Mouse (Mus musculus): ENCODE measurements around the gene Npdc1.
"Not testable (repeated sequence)": the region's sequence is repeated elsewhere in the genome, so short reads cannot be mapped to it uniquely, and the experiment has no call there.

The Npdc1 gene

DNA sequence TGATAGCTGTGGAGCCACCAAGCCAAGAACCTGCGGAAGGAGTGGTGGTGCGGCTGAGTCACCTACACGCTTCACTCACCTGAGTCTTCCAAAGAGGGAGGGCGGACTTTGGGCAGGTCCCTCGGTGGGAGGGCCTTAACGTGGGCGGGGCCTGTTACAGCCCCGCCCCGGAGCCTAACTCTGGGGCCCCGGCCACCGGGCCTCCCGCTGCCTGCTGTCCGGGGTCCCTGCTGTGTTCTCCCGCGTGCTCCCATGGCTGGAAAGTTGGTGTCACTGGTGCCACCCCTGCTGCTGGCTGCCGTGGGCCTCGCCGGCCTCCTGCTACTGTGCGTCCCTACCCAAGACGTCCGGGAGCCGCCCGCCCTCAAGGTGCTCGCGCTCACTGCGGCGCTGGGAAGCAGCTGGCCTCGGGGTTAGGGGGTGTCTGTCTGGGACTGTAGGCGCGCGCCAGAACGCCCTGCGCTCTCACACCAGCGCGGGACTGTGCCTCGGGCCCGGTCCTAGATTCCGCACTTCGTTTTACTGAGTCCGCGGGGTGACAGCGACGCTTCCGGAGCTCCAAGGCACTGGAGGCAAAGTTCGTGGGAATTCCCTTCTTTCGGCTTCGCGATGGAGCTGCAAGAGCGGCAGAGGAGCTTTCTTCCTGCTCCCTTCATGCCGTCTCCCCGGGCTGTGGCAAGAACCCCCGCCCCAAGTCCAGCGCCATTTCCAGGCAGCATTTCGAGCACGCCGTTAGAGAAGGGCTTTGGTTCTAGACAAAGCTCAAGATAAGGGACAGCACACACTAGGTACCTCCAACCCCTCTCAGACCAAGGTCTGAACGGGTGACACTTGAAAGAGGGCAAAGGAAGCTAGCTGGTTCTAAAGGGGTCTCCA, 3.2 kb upstream of the Npdc1 start, which contains the start of gene Entpd2:
Entpd2 (plus strand) TSS at position 154 of the 876 bp plus-strand sequence.
- no peak for DNase-seq

DNA sequence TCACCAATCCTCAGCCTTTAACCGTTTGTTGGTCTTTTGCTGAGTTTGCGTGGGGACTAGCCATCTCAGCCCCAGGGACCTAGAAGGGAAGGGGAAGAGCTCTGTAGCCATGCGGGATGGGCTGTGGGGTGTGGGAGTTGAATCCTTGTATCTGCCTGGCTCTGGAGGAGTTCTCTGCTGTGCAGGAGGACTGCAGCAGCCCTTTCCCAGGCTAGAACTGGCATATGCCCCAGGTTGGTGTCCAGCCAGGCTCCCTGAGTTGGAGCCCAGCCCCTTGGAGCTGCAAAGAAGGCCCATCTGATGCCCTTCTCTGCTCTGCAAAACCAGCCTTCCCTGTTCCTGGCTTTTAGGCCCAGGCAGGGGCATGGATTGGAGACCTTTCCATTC, 2.6 kb upstream of the Npdc1 start:
- DNase-seq = no peak

DNA sequence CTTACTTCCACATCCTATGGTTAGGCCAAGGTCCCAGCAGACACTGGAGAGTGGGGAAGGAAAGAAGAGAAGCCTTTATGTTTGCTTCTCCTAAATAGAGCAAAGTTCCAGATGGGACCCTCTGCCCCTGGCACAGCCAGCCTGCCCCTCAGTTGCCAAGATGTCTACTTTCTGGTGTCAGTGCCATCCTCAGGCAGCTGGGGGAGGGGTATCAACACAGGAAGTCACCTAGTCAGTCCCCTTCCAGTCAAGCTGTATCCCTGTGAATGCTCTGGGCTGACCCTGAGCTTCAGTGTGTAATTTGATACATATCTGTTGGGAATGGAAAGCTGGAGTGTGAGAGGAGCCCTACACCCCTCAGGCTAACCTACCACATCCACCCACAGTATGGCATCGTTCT, 2.1 kb upstream of the Npdc1 start:
- DNase-seq = no peak

DNA sequence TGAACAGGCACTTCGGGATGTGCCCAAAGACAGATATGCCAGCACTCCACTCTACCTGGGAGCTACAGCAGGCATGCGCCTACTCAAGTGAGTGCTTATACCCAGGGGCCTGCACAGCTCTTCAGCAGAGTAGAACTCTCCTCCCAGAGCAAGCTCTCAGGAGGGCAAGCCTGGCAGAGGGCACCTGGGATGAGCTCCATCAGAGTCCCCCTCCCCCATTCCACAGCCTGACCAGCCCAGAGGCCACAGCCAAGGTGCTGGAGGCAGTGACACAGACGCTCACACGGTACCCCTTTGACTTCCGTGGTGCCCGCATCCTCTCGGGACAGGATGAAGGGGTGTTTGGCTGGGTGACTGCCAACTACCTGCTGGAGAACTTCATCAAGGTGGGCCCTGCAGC, 1.1 kb upstream of the Npdc1 start:
- DNase-seq = no peak

DNA sequence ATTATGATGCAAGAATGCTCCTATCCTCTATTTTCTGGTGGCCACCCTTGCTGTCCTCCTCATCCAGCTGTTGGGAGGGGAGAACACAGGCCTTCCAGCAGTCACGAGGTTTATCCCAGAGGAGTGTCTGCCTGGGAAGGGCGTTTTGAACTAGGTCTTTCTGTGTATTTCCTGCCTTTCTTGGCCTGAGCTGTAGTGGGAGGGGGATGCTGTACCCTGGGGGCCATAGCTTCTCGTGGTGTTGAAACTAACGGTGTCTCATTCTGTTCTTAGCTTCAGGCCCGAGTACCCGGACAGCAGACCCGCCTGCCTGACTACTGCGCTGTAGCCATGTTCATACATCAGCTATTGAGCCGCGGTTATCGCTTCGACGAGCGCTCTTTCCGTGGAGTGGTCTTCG, 1.1 kb downstream of the Npdc1 start:
- no peak for DNase-seq

DNA sequence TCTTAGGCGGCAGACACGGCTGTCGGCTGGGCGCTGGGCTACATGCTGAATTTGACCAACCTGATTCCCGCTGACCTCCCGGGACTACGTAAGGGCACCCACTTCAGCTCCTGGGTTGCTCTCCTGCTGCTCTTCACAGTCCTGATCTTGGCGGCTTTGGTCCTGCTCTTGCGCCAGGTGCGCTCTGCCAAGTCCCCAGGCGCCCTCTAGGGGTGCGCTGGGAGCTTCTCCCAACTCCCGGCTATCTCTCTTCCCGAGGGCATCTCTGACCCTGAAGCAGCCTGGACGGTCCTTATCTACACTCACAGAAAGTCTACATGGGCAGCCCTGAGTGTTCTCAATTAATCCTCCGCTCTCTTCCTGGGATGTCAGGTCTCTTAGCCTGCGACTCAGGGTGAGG, 1.6 kb downstream of the Npdc1 start:
- peak; percentile 58 for DNase-seq

DNA sequence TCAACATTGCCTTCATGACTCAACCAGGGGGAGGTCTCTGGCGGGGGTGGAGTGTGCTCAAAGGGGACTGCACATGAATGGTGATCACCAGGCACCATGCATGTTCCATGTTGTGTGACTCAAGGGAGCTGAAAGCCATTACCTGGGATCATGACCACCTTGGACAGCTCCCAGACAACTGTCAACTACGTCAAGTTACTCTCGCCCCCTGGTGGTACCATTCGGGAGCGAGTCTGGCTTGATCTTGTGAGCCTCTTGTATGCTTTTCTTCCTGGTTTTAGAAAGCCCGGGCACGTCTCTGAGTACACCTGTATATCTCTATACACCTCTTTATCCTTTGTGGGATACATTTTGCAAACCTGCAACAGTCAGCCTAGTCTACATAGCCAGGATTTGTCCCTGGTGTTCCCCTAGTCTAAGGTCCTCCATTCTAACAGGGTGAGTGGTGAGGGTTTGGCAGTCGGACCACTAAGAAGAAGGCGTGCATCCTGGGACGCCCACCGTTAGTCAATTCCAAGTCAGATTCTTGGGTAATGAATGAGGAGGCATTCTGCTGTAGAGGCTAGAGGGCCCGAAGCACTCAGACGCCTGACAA, 3.3 kb downstream of the Npdc1 start:
- DNase-seq = peak; percentile 41

DNA sequence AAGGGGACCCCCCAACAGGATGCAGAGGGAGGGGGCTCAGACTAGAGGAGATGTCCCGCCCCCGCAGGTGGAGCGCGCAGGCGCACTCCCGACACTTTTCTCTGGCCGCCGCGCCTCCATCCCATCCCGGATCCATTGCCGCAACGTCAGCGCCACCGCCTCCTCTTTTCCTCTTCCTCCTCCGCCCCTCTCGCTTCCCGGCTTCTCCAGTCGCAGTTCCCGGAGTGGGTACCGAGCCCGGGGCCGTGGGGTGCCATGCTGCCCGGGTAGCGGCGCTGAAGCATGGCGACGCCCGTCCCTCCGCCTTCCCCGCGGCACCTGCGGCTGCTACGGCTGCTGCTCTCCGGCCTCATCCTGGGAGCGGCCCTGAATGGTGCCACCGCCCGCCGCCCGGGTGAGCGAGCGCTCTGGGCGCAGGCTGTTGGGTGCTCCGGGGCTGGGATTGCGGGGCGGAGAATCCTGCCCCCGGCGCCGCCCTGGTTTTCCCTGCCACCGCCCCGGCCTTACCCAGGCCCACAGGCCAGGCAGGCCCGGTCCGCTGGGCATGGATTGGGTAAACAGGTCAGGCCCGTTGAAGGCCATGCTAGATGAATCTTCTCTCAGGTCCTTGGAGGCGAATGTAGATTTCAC, 3.9 kb downstream of the Npdc1 start:
- DNase-seq = peak; percentile 90

DNA sequence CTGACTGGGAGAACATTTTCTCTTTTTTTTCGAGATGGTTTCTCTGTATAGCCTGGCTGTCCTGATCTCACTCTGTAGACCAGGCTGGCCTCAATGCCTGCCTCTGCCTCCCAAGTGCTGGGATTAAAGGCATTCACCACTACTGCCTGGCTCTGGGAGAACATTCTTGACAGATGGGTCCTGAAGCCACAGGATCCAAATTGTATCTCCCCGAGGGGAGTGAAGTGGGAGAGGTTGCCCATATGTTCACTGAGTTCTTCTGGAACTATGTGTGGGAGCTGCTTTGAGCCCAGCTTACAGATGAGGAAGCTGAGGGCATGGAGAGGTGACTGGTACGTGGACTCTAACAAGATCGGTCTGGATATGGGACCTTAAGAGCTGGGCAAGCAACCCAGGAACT, 4.8 kb downstream of the Npdc1 start:
- DNase-seq = no peak

DNA sequence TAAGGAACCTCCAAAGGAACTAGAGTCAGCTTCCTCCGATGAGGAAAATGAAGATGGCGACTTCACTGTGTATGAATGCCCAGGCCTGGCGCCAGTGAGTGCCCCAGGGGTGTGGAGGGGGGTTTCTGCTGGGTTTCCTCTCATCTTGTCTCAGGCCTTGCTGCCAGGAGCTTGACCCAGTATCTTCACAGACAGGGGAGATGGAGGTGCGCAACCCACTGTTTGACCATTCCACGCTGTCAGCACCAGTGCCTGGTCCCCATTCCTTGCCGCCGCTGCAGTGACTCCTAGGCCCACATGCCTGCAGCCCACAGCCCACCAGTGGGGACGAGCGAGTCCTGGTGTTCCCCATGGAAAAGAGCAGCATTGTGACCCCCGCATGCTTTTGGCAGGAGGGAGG, 9.8 kb downstream of the Npdc1 start:
- DNase-seq = no peak

DNA sequence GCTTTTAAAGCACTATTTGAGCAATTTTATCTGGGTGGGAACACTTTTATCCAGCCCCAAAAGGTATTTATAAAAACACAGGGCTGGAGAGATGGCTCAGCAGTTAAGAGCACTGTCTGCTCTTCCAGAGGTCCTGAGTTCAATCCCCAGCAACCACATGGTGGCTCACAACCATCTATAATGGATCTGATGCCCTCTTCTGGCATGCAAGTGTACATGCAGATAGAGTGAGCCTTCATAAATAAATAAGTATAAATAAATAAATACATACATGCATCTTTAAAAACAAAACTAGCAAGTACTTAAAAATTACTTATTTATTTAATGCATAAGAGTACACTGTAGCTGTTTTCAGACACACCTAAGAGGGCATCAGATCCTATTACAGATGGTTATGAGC, 14.3 kb downstream of the Npdc1 start:
- DNase-seq = not testable (repeated sequence)

DNA sequence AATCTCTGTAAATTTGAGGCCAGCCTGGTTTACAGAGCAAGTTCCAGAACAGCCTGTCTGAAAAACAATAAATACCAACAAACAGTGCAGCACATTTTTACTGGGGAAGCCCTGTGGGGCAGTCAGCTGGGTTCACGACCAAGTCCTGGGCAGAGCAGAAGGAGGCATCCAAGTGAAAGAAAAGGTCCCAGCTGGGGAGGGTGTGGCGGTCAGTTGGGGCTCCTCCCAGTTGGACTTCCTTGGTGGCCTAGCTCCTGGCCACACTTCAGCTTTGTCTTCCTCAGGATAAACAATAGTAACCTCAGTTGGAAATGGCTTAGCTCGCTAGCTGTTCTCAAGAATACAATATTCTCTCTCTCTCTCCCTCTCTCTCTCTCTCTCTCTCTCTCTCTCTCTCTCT, 18.3 kb downstream of the Npdc1 start:
- no peak for DNase-seq

DNA sequence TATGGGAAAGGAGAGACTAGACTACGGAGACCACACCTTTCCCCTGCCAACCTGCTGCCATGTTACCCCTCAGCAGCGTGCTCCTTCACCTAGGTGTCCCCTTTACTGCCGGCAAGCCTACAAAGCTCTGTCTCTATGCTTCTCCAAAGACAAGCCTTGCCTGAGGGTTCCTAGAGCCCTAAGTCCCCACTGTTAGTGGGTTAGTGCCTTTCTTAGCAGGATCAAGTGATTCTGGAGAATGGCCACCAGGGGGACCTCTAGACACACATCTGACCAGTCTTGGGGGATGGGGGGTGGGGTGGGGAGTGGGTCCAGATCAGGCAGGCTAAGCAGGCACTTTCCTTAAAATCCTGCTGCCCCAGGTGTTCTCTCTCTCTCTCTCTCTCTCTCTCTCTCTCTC, 22.7 kb downstream of the Npdc1 start:
- DNase-seq = no peak

DNA sequence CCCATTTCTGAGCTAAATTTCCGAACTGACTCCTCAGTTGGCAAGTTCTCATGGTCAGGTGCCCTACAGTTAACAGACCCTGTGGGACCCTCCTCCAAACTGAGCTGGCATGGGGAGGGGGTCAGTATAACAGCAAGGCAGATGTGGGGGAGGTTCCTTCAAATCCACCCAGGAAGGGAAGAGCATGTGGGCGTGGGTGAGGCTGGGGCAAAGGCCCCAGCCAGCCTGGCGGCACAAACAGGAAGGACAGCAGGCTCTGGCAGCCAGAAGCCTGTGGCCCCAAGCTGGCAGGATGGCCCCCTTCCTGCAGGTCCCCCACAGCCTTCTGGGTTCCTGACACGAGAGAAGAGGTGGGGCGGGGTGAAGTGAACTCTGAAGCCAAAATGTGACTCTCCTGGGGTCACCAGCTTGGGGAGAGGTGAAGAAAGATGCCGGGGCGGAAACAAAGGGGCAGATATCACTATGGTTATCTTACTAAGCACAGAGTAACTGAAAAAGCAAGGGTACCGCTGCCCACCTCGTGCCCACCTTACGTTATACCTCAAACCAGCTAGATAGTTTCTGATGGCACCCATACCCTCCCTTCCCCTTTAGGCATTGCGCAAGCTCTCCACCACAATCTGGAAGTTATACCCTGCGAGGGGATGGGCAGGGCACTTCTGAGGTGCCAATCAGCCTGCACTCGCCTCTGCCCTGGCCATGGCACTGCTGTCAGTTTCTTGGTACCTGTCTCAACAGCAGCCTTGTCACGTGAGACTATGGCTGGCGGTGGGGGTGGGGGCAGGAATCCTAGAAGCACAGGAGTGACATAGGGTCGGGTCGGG, 23.6 kb downstream of the Npdc1 start, which contains the start of gene Fut7:
Fut7 (plus strand) TSS at position 681 of the 824 bp plus-strand sequence.
- no peak for DNase-seq

DNA sequence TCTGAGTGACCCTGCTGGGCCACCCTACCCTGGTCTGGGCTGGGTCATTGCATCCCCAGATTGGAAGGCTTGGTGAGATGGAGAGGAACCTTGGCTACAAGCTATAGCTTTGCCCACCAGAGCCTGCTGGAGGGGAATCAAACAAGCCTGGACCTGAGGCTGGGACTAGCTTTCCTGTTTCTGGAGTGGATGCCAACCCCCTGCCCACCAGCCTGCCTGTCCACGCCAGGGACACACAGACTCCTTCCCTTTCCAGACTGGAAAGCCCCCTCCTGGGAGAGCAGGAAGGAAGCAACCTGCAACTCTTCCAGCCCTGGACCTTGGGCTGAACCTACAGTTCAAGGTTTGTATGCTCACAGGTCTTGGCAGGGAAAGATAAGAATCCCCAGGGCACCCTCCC, 24.5 kb downstream of the Npdc1 start:
- no peak for DNase-seq

DNA sequence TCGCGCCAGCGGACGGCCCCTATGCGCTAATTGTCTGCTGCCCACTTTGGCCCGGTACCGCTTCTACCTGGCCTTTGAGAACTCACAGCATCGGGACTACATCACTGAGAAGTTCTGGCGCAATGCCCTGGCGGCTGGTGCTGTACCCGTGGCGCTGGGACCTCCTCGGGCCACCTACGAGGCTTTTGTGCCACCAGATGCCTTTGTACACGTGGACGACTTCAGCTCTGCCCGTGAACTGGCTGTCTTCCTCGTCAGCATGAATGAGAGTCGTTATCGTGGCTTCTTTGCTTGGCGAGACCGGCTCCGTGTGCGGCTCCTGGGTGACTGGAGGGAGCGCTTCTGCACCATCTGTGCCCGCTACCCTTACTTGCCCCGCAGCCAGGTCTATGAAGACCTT, 26.3 kb downstream of the Npdc1 start:
- no peak for DNase-seq

DNA sequence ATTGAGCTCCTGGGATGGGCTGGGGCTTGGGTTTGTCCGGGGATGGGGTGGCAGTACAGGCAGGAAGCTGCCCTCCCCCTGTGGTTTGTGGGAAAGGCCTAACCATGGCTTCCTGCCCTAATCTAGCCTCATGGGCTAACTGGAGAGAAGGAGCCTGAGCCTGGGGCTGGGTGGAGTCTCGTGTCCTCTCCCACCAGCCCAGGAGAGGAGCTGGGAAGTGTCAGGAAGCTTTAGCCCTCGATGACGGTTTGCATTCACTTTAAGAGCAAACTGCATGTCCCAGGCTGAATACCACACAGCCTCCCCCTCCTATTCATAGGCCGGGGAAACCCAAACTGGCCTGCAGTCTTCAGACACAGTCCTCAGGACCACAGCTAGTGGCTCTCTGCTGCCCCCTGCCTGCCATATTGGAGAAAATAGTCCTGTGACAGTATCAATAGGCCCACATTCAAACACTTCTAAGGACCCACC, 27.6 kb downstream of the Npdc1 start:
- no peak for DNase-seq

DNA sequence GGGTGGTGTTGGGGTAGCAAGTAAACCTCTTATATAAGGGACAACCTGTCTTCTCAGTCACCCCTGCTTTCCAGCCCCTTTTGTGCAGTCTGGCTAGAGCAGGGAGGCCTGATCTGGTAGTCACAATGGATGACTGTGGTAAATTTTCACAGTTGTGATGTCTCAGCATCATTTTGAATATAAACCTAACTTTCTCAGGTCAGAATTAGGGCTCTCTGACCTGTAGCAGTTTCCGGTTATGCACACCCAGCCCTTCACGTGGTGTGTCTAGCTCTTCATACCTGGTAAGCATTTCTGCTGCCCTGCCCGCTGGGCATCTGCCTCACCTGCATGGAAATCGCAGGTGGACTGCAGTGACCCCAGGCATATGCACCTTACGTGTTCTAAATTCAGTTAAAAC, 28.1 kb downstream of the Npdc1 start:
- no peak for DNase-seq

DNA sequence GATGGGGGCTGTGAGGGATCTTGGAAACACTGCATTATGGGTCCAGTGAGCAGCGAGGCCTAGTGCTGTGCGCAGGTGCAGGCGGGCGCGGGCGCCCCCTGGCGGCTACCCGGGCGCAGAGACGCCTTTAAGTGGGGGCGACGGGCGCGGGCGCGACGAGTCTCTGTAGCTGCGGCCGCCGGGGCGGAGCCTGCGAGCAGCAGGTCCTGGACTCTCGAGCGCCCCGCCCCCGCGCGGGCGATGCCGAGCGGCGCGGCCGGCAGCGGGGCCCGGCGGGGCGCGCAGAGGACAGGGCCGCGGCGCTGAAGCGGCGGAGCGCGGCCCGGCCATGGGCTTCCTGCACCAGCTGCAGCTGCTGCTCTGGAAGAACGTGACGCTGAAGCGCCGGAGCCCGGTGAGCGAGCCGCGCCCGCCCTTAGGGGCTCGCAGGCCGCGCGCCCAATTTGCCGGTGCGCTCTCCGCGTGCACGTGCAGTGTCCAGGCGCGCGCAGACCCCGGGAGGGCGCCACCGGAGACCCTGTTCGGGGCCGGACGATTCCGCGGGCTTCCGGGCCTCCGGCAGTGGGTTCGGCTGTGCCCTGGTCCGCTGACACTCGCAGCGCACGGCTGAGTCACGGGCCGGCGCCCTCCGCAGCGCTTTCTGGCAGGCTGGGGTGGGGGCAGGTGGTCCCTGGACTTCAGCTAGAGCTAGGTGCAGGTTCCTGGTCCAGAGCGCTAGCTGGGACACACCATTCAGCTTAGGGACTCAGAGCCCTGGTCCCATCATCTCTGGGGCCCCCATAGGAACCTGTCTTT, 29.5 kb downstream of the Npdc1 start, which contains the start of gene Abca2:
Abca2 (plus strand) TSS at position 262 of the 795 bp plus-strand sequence.
- peak; percentile 98 for DNase-seq

DNA sequence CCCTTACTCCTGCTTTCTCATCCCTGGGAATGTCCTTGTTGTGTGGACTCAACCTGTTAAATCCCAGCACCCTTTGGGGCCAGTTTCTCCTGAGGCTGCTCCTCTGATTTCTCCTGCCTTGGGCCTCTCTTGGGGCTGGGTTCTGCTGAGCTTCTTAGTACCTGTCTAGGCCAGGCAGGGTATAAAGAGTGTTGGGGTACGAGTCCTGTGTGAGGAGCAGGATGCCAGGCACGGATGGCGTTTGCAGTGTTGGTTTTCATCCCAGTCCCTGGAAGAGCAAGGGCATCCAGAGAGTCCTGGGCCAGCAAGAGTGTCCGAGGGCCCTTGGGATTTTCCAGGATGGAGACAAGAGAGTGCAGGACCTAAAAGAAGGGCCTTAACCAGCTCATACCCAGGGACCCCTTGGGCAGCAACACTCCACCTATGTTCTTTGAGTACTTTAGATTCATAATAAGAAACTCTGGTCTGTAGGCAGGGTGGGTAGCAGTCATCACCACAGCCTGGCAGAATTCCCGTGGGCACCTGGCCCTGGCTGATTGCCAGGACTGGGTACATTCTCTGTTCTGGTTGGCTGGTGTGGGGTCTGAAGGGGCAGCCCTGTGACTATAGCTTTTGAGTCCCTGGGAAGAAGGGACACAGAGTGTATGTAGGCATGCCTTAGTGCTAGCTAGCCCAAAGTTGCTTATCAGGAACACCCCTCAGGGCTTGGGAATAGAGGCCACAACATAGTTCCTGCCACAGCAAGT, 30.5 kb downstream of the Npdc1 start:
- no peak for DNase-seq
